Mouse (Mus musculus) A20 (cell line): ENCODE data around the gene A2m.

Source experiments
- DNase-seq: peaks from one replicate; pipeline ENCODE4 v3.0.0-alpha.2; 2011; ENCODE audit warnings: low read depth, low spot score

Gene A2m

GRCm38 (mm10) chr6:121635076-121635475 is at the start of gene A2m:
Gene A2m, plus strand, starts transcription at chr6:121635376.
- DNase-seq, result no peak

GRCm38 (mm10) chr6:121590131-121590530 is 45.0 kb upstream of the A2m start:
- no peak for DNase-seq

- DNase-seq, result no peak
These were observed 34.2 kb upstream of the A2m start for GRCm38 (mm10) chr6:121600927-121601326.

GRCm38 (mm10) chr6:121607861-121608260 is 27.3 kb upstream of the A2m start:
- no peak for DNase-seq

- no peak for DNase-seq
These were observed 23.4 kb upstream of the A2m start for GRCm38 (mm10) chr6:121611796-121612195.

GRCm38 (mm10) chr6:121617476-121617875 is 17.7 kb upstream of the A2m start:
- no peak for DNase-seq

GRCm38 (mm10) chr6:121622525-121622924 is 12.7 kb upstream of the A2m start:
- DNase-seq, result no peak

- DNase-seq, result no peak
These were observed 656 bp upstream of the A2m start for GRCm38 (mm10) chr6:121634520-121634919.

- DNase-seq, result no peak
These were observed 749 bp downstream of the A2m start for GRCm38 (mm10) chr6:121635878-121636371.

GRCm38 (mm10) chr6:121648499-121648898 is 13.3 kb downstream of the A2m start:
- no peak for DNase-seq
